Mouse (Mus musculus): ENCODE data around the gene Olfr1313. TPM values are rescaled to one million over a fixed set of nuclear protein-coding genes. Genes with fewer than 3 reads are reported as not detected.
"Not testable (repeated sequence)": the region's sequence is repeated elsewhere in the genome, so short reads cannot be mapped to it uniquely, and the experiment has no call there.

Gene Olfr1313
- polyA plus RNA-seq (2014; fragmentation: Nextera tagmentation; extraction: Ambion mirVana), result not detected in 2 replicates

DNA sequence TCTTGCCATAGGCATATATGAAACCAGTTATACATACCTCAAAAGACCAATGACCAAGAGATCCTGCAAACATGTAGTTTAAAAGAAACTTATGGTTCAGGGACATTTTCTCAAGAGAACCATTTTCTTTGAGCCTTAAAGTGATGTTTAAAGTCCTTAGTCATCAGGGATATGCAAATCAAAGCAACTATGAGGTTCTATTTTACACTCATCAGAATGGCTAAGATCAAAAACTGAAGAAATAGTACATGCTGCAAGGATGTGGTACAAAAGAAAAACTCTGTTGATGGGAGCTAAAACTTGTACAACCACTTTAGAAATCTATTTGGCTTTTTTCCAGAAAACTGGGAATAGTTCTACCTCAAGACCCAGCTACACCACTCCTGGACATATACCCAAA is at the start of gene Olfr1313:
Gene Olfr1313, minus strand, starts transcription at position 101 of the 400 bp plus-strand sequence.
- Histone ChIP-seq H3K9ac (replicated peaks; ENCODE audit: low read length) (no peak within 1 kb of the TSS), H3K27me3 (ENCODE audit: control insufficient read depth, insufficient read depth, low read length) (no peaks in the 10 kb centered on the region), H3K36me3 (ENCODE audit: control insufficient read depth, insufficient read depth, low read length) (no peaks in the 10 kb centered on the region), H3K4me1 (ENCODE audit: control insufficient read depth, insufficient read depth, low read length) (no peaks in the 10 kb centered on the region), H3K9me3 (ENCODE audit: control insufficient read depth, low read length) (no peaks in the 10 kb centered on the region), H3K4me3 (replicated peaks; ENCODE audit: low read depth, low read length) (no peak within 1 kb of the TSS), H3K27ac (replicated peaks; ENCODE audit: low read depth, low read length) (no peak within 1 kb of the TSS), H3K4me2 (ENCODE audit: low read length) (no peak within 1 kb of the TSS)
- no peak for DNase-seq
- no peak for ATAC-seq (ENCODE audit: low FRiP score, low TSS enrichment)

DNA sequence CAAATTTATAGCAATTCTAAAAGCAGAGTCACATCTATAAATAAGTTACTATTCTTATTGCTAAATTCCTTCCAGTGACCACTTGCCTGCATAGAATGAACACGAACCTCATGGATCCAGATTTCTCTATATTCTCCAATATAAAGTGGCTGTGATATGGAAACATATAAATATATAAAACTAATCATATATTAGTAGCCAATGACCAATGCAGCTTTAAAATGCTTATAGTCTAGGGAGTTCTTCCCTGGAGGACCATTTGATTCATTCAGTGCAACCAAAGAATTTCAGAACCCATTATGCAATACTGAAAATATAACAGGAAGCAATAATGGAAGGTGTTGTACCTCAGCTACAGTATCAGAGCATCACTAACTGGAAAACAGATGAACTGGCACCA is 37.7 kb upstream of the Olfr1313 start, which contains the start of gene Olfr1315-ps1:
Gene Olfr1315-ps1, minus strand, starts transcription at position 101 of the 400 bp plus-strand sequence.
- no peaks in the 10 kb centered on the region for H3K4me1 ChIP-seq (ENCODE audit: control insufficient read depth, insufficient read depth, low read length)
- no peaks in the 10 kb centered on the region for H3K36me3 ChIP-seq (ENCODE audit: control insufficient read depth, insufficient read depth, low read length)
- no peak within 1 kb of the TSS for H3K27ac ChIP-seq (replicated peaks; ENCODE audit: low read depth, low read length)
- H3K4me2 ChIP-seq (ENCODE audit: low read length), result no peak within 1 kb of the TSS
- H3K27me3 ChIP-seq (ENCODE audit: control insufficient read depth, insufficient read depth, low read length), result no peaks in the 10 kb centered on the region
- WGBS, result 83% methylated on average over 1 of the region's 1 CpGs
- H3K4me3 ChIP-seq (replicated peaks; ENCODE audit: low read depth, low read length), result no peak within 1 kb of the TSS
- no peak within 1 kb of the TSS for H3K9ac ChIP-seq (replicated peaks; ENCODE audit: low read length)
- DNase-seq (no peak), ATAC-seq (ENCODE audit: low FRiP score, low TSS enrichment) (no peak)
- H3K9me3 ChIP-seq (ENCODE audit: control insufficient read depth, low read length), result no peaks in the 10 kb centered on the region

DNA sequence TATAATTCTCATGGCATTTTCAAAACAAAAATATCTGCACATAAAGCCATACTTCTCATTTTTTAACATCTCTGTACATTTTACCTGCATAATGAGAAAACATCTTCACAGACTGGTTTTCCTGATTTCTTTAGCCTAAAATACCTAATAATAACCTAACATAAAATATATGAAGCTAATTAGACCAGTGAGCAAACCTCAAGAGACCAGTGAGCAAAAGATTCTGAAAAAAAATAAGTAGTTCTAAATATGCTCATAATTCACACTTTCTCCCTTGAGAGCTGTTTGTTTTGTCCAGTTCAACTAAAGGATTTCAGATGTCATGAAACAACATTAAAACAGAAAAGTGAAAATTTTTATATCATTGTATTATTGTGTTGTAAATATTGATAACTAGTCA is 19.0 kb upstream of the Olfr1313 start, which contains the start of gene Olfr1314:
Gene Olfr1314, minus strand, starts transcription at position 101 of the 400 bp plus-strand sequence.
- no peaks in the 10 kb centered on the region for H3K27me3 ChIP-seq (ENCODE audit: control insufficient read depth, insufficient read depth, low read length)
- H3K36me3 ChIP-seq (ENCODE audit: control insufficient read depth, insufficient read depth, low read length), result no peaks in the 10 kb centered on the region
- no peaks in the 10 kb centered on the region for H3K4me1 ChIP-seq (ENCODE audit: control insufficient read depth, insufficient read depth, low read length)
- ATAC-seq (ENCODE audit: low FRiP score, low TSS enrichment) (no peak), DNase-seq (no peak)
- H3K9ac ChIP-seq (replicated peaks; ENCODE audit: low read length), result no peak within 1 kb of the TSS
- no peak within 1 kb of the TSS for H3K4me3 ChIP-seq (replicated peaks; ENCODE audit: low read depth, low read length)
- H3K27ac ChIP-seq (replicated peaks; ENCODE audit: low read depth, low read length), result no peak within 1 kb of the TSS
- H3K9me3 ChIP-seq (ENCODE audit: control insufficient read depth, low read length), result no peaks in the 10 kb centered on the region
- H3K4me2 ChIP-seq (ENCODE audit: low read length), result no peak within 1 kb of the TSS

DNA sequence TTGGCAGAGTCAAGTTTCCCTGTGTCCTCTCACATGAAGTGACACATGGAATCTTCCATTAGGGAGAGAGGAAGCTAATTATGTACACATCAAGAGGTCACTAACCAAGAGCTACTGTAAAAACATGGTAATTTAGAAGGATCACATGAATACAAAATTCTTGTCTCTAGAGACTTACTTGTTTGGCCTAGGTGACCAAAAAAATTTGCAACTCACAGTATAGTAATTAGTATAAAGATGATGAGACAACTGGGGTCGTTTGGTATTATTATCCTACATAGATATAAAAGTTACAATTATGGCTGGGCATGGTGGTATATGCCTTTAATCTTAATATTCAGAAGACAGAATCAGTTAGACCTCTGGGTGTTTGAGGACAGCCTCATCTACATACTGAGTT is 27.5 kb downstream of the Olfr1313 start, which contains the start of gene Olfr1312:
Gene Olfr1312, minus strand, starts transcription at position 101 of the 400 bp plus-strand sequence.
- H3K9ac ChIP-seq (replicated peaks; ENCODE audit: low read length), result no peak within 1 kb of the TSS
- DNase-seq (no peak), ATAC-seq (ENCODE audit: low FRiP score, low TSS enrichment) (no peak)
- H3K27ac ChIP-seq (replicated peaks; ENCODE audit: low read depth, low read length), result no peak within 1 kb of the TSS
- WGBS, result 35% methylated on average over 1 of the region's 1 CpGs
- no peak within 1 kb of the TSS for H3K4me3 ChIP-seq (replicated peaks; ENCODE audit: low read depth, low read length)
- H3K9me3 ChIP-seq (ENCODE audit: control insufficient read depth, low read length), result no peaks in the 10 kb centered on the region
- no peaks in the 10 kb centered on the region for H3K36me3 ChIP-seq (ENCODE audit: control insufficient read depth, insufficient read depth, low read length)
- no peaks in the 10 kb centered on the region for H3K27me3 ChIP-seq (ENCODE audit: control insufficient read depth, insufficient read depth, low read length)
- H3K4me2 ChIP-seq (ENCODE audit: low read length), result no peak within 1 kb of the TSS
- no peaks in the 10 kb centered on the region for H3K4me1 ChIP-seq (ENCODE audit: control insufficient read depth, insufficient read depth, low read length)

DNA sequence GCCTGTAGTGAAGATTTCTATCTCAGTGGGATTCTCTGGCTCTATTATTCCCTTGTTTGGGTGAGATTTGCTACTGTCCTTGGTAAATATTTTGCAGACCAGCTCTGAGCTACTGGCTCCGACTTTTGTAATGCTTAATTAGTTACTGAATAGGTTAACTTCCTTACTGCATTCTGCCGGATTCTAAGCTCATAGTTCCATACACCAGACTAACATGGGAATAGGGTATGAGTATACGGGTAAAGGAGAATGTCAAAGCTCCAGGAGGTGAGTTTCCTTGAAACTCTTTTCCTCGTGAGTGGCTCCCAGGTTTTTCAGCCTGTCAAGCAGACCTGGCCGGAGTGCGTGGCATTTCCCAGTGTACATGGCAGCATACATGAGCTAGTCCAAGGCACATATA is 50.7 kb downstream of the Olfr1313 start:
- WGBS, result 50% methylated on average over 6 of the region's 6 CpGs
- H3K4me2 ChIP-seq (ENCODE audit: low read length); DNase-seq; H3K9me3 ChIP-seq (ENCODE audit: control insufficient read depth, low read length); ATAC-seq (ENCODE audit: low FRiP score, low TSS enrichment); H3K4me3 ChIP-seq (replicated peaks; ENCODE audit: low read depth, low read length); H3K27me3 ChIP-seq (ENCODE audit: control insufficient read depth, insufficient read depth, low read length); H3K36me3 ChIP-seq (ENCODE audit: control insufficient read depth, insufficient read depth, low read length); H3K4me1 ChIP-seq (ENCODE audit: control insufficient read depth, insufficient read depth, low read length); H3K9ac ChIP-seq (replicated peaks; ENCODE audit: low read length); H3K27ac ChIP-seq (replicated peaks; ENCODE audit: low read depth, low read length): not testable (repeated sequence)

DNA sequence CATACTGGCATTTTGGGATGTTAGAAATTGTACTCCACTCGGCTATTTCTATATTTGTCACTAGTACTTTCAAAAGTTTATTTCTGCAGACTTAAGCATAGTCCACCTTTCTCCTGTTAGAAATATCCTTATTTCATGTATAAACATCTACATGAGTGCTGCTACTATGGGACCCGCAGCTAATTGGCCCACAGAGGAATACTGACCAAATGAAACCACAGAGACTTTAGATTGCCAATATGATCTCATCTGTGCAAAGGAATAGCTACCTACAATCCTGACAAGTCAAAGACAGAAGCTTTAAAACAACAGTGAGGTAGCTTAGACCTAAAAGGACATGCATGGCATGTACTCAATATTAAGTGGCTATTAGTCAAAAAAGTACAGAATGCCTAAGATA is 53.3 kb downstream of the Olfr1313 start, which contains the start of gene Olfr1311:
Gene Olfr1311, minus strand, starts transcription at position 101 of the 400 bp plus-strand sequence.
- Histone ChIP-seq H3K4me2 (ENCODE audit: low read length) (no peak within 1 kb of the TSS), H3K9ac (replicated peaks; ENCODE audit: low read length) (no peak within 1 kb of the TSS), H3K27ac (replicated peaks; ENCODE audit: low read depth, low read length) (no peak within 1 kb of the TSS), H3K27me3 (ENCODE audit: control insufficient read depth, insufficient read depth, low read length) (no peaks in the 10 kb centered on the region), H3K4me1 (ENCODE audit: control insufficient read depth, insufficient read depth, low read length) (no peaks in the 10 kb centered on the region), H3K36me3 (ENCODE audit: control insufficient read depth, insufficient read depth, low read length) (no peaks in the 10 kb centered on the region), H3K4me3 (replicated peaks; ENCODE audit: low read depth, low read length) (no peak within 1 kb of the TSS), H3K9me3 (ENCODE audit: control insufficient read depth, low read length) (no peaks in the 10 kb centered on the region)
- ATAC-seq (ENCODE audit: low FRiP score, low TSS enrichment) (no peak), DNase-seq (no peak)
- WGBS, result 91% methylated on average over 2 of the region's 2 CpGs

Other genes starting within 250 kb of the Olfr1313 start
- not detected in 2 replicates for gene Olfr1305, start 200.7 kb downstream of the Olfr1313 start, polyA plus RNA-seq (2014; fragmentation: Nextera tagmentation; extraction: Ambion mirVana)
- not detected in 2 replicates for gene Olfr1306, start 161.6 kb downstream of the Olfr1313 start, polyA plus RNA-seq (2014; fragmentation: Nextera tagmentation; extraction: Ambion mirVana)
- 0.01 TPM in 1 of 2 replicates, not detected in the other for gene Olfr1307, start 128.4 kb downstream of the Olfr1313 start, polyA plus RNA-seq (2014; fragmentation: Nextera tagmentation; extraction: Ambion mirVana)
- gene Olfr1308, start 112.9 kb downstream of the Olfr1313 start, polyA plus RNA-seq (2014; fragmentation: Nextera tagmentation; extraction: Ambion mirVana), result not detected in 2 replicates
- gene Olfr1309, start 87.6 kb downstream of the Olfr1313 start, polyA plus RNA-seq (2014; fragmentation: Nextera tagmentation; extraction: Ambion mirVana), result not detected in 2 replicates
- 0.22 TPM in 1 of 2 replicates, not detected in the other for gene Olfr1310, start 65.1 kb downstream of the Olfr1313 start, polyA plus RNA-seq (2014; fragmentation: Nextera tagmentation; extraction: Ambion mirVana)
- gene Olfr1311, start 53.4 kb downstream of the Olfr1313 start, polyA plus RNA-seq (2014; fragmentation: Nextera tagmentation; extraction: Ambion mirVana), result not detected in 2 replicates
- gene Olfr1312, start 27.6 kb downstream of the Olfr1313 start, polyA plus RNA-seq (2014; fragmentation: Nextera tagmentation; extraction: Ambion mirVana), result not detected in 2 replicates
- not detected in 2 replicates for gene Olfr1314, start 18.9 kb upstream of the Olfr1313 start, polyA plus RNA-seq (2014; fragmentation: Nextera tagmentation; extraction: Ambion mirVana)
- not detected in 2 replicates for gene Olfr1315-ps1, start 37.6 kb upstream of the Olfr1313 start, polyA plus RNA-seq (2014; fragmentation: Nextera tagmentation; extraction: Ambion mirVana)
- not detected in 2 replicates for gene Olfr1316, start 57.1 kb upstream of the Olfr1313 start, polyA plus RNA-seq (2014; fragmentation: Nextera tagmentation; extraction: Ambion mirVana)
- not detected in 2 replicates for gene Olfr1317, start 62.5 kb upstream of the Olfr1313 start, polyA plus RNA-seq (2014; fragmentation: Nextera tagmentation; extraction: Ambion mirVana)
- gene Olfr1318, start 76.4 kb upstream of the Olfr1313 start, polyA plus RNA-seq (2014; fragmentation: Nextera tagmentation; extraction: Ambion mirVana), result not detected in 2 replicates
- gene Lpcat4, start 161.6 kb upstream of the Olfr1313 start, polyA plus RNA-seq (2014; fragmentation: Nextera tagmentation; extraction: Ambion mirVana), result 13.9 and 18.7 TPM in 2 replicates
- 0.05 TPM in 1 of 2 replicates, not detected in the other for gene Nutm1, start 181.4 kb upstream of the Olfr1313 start, polyA plus RNA-seq (2014; fragmentation: Nextera tagmentation; extraction: Ambion mirVana)
- gene Nop10, start 184.1 kb upstream of the Olfr1313 start, polyA plus RNA-seq (2014; fragmentation: Nextera tagmentation; extraction: Ambion mirVana), result 136 and 182 TPM in 2 replicates
- gene Slc12a6, start 188.0 kb upstream of the Olfr1313 start, polyA plus RNA-seq (2014; fragmentation: Nextera tagmentation; extraction: Ambion mirVana), result 18.6 and 25.9 TPM in 2 replicates
- gene Gm21985, start 188.5 kb upstream of the Olfr1313 start, polyA plus RNA-seq (2014; fragmentation: Nextera tagmentation; extraction: Ambion mirVana), result not detected in 2 replicates